Mouse (Mus musculus): ENCODE measurements at regions not wholly inside any gene's neighbourhood (a gene's known extent, or its start where the extent isn't known, plus 50 kb on each side); places are given as distances from the start of the nearest gene placed in this dataset.
A peak's percentile ranks its signal among the peaks of the same experiment; 100 is the strongest.

- H3K27ac ChIP-seq (ENCODE audit: low read length): no peak overlapping the region
- WGBS: 83% methylated on average over 3 of the region's 3 CpGs
These were observed 779.5 kb downstream of the Cenpc1 start for GRCm38 (mm10) chr5:85285856-85286255.

GRCm38 (mm10) chr5:85248453-85248852 lies 816.9 kb downstream of the Cenpc1 start:
- WGBS: 75% methylated on average over 4 of the region's 4 CpGs
- H3K4me2 ChIP-seq (ENCODE audit: low read depth, low read length): no peak overlapping the region
- no peak for ATAC-seq (ENCODE audit: low read depth)
- no peaks in the 10 kb centered on the region for H3K9me3 ChIP-seq (ENCODE audit: control insufficient read depth, low read length)
- no peak overlapping the region for H3K9ac ChIP-seq (ENCODE audit: low read length)
- no peaks in the 10 kb centered on the region for H3K27me3 ChIP-seq (ENCODE audit: control insufficient read depth, insufficient read depth, low read depth, low read length)
- H3K4me1 ChIP-seq (replicated peaks; ENCODE audit: control insufficient read depth, insufficient read depth, low read length): no peaks in the 10 kb centered on the region
- H3K4me3 ChIP-seq (ENCODE audit: low read length): no peak overlapping the region
- no peak overlapping the region for H3K27ac ChIP-seq (ENCODE audit: low read length)
- no peaks in the 10 kb centered on the region for H3K36me3 ChIP-seq (ENCODE audit: control insufficient read depth, insufficient read depth, low read length)

More at GRCm38 (mm10) chr5:85285856-85286255, 779.5 kb downstream of the Cenpc1 start:
- Histone ChIP-seq H3K4me2 (ENCODE audit: low read depth, low read length) (no peak overlapping the region), H3K9ac (ENCODE audit: low read length) (no peak overlapping the region), H3K4me1 (replicated peaks; ENCODE audit: control insufficient read depth, insufficient read depth, low read length) (no peaks in the 10 kb centered on the region), H3K4me3 (ENCODE audit: low read length) (no peak overlapping the region), H3K36me3 (ENCODE audit: control insufficient read depth, insufficient read depth, low read length) (no peaks in the 10 kb centered on the region), H3K27me3 (ENCODE audit: control insufficient read depth, insufficient read depth, low read depth, low read length) (no peaks in the 10 kb centered on the region), H3K9me3 (ENCODE audit: control insufficient read depth, low read length) (no peaks in the 10 kb centered on the region)
- ATAC-seq (ENCODE audit: low read depth): no peak

GRCm38 (mm10) chr5:85240380-85240779 lies 823.2 kb upstream of the Epha5 start:
- Histone ChIP-seq H3K27me3 (ENCODE audit: control insufficient read depth, insufficient read depth, low read depth, low read length) (no peaks in the 10 kb centered on the region), H3K36me3 (ENCODE audit: control insufficient read depth, insufficient read depth, low read length) (no peaks in the 10 kb centered on the region)
- ATAC-seq (ENCODE audit: low read depth): no peak

GRCm38 (mm10) chr5:85239509-85240031 lies 822.4 kb upstream of the Epha5 start:
- peak; percentile 67 for ATAC-seq (ENCODE audit: low read depth)
- Histone ChIP-seq H3K27me3 (ENCODE audit: control insufficient read depth, insufficient read depth, low read depth, low read length) (no peaks in the 10 kb centered on the region), H3K4me2 (ENCODE audit: low read depth, low read length) (no peak overlapping the region), H3K36me3 (ENCODE audit: control insufficient read depth, insufficient read depth, low read length) (no peaks in the 10 kb centered on the region), H3K4me1 (replicated peaks; ENCODE audit: control insufficient read depth, insufficient read depth, low read length) (no peaks in the 10 kb centered on the region), H3K9ac (ENCODE audit: low read length) (no peak overlapping the region), H3K27ac (ENCODE audit: low read length) (no peak overlapping the region), H3K9me3 (ENCODE audit: control insufficient read depth, low read length) (no peaks in the 10 kb centered on the region), H3K4me3 (ENCODE audit: low read length) (no peak overlapping the region)
- WGBS: 81% methylated on average over 3 of the region's 3 CpGs

More at GRCm38 (mm10) chr5:85240380-85240779, 823.2 kb upstream of the Epha5 start:
- Histone ChIP-seq H3K27ac (ENCODE audit: low read length) (no peak overlapping the region), H3K9me3 (ENCODE audit: control insufficient read depth, low read length) (no peaks in the 10 kb centered on the region), H3K4me3 (ENCODE audit: low read length) (no peak overlapping the region), H3K4me1 (replicated peaks; ENCODE audit: control insufficient read depth, insufficient read depth, low read length) (no peaks in the 10 kb centered on the region), H3K4me2 (ENCODE audit: low read depth, low read length) (no peak overlapping the region), H3K9ac (ENCODE audit: low read length) (no peak overlapping the region)

All from lung, embryonic 16.5 days (tissue).